In genomic region chr1:169889250-169889649, GRCm38 (mm10) we compare ENCODE assay signal across 25 mouse cellular contexts. TPM values are rescaled to one million over a fixed set of nuclear protein-coding genes. Genes with fewer than 3 reads are reported as not detected.
DNase-seq lines count a peak whose midpoint lies in the region; ATAC-seq and TF ChIP-seq lines count a peak whose summit lies in the region.
"Had no signal": no experiment of that assay in that cellular context is flagged by ENCODE, and none has a peak within 500 bp of the region (broad histone marks: within the 10 kb centered on the region; RNA-seq: fewer than 3 reads in every experiment).

No protein-coding gene starts in this region.

- no peaks in the 10 kb centered on the region for H3K27me3 ChIP-seq in lung, embryonic 14.5 days (ENCODE audit: insufficient read depth, low read length)
- no peaks in the 10 kb centered on the region for H3K27me3 ChIP-seq in lung, postnatal 0 days (replicated peaks; ENCODE audit: insufficient read depth, low read length)
- H3K27me3 ChIP-seq in C2C12 (ENCODE audit: control insufficient read depth, insufficient read depth, insufficient read length): no peaks in the 10 kb centered on the region

- no peak overlapping the region for H3K4me2 ChIP-seq in lung, embryonic 14.5 days
- no peak overlapping the region for H3K4me2 ChIP-seq in lung, postnatal 0 days (replicated peaks; ENCODE audit: low read depth, low read length)

- no peak for TF ChIP-seq EP300 in lung, postnatal 0 days (IDR thresholded peaks at IDR 0.05)

- TF ChIP-seq CTCF in lung, embryonic 14.5 days (IDR thresholded peaks at IDR 0.05; ENCODE audit: low read depth): no peak
- TF ChIP-seq CTCF in lung, postnatal 0 days (IDR thresholded peaks at IDR 0.05): no peak
- no peak for TF ChIP-seq CTCF in C2C12 (IDR thresholded peaks at IDR 0.05; ENCODE audit: control insufficient read depth, insufficient read depth, insufficient read length)

- DNase-seq in lung, embryonic 14.5 days: peak; percentile 61
- DNase-seq in lung, postnatal 4 days: no peak
- DNase-seq in lung, postnatal 0 days (ENCODE audit: low spot score): peak; percentile 6
- no peak for DNase-seq in lung, adult 18-20 months
- peak; percentile 40 for DNase-seq in NIH3T3 (ENCODE audit: low read depth)
- DNase-seq in kidney, postnatal 36 days: no peak
- DNase-seq: adrenal gland, adult 2 months; adrenal gland, adult 8-10 months; adrenal gland, postnatal 10 days; adrenal gland, postnatal 14 days; adrenal gland, postnatal 25 days; adrenal gland, postnatal 36 days; B cell, adult 2 months; cerebellum, adult 11 months; cerebellum, adult 11-12 months; cerebellum, adult 18-20 months; cerebellum, adult 2 months had no signal

- 67% methylated on average over 2 of the region's 2 CpGs for WGBS in lung, embryonic 14.5 days
- WGBS in lung, postnatal 0 days: 55% methylated on average over 2 of the region's 2 CpGs

- no peaks in the 10 kb centered on the region for H3K79me3 ChIP-seq in C2C12 (ENCODE audit: low read depth)

- H3K9me3 ChIP-seq in lung, embryonic 14.5 days (ENCODE audit: low read depth, low read length): no peaks in the 10 kb centered on the region
- no peaks in the 10 kb centered on the region for H3K9me3 ChIP-seq in lung, postnatal 0 days (ENCODE audit: low read length)
- H3K9me3 ChIP-seq: G1E had no signal

- no peak overlapping the region for H3K9ac ChIP-seq in lung, embryonic 14.5 days
- H3K9ac ChIP-seq in lung, postnatal 0 days (replicated peaks; ENCODE audit: low read depth): no peak overlapping the region

- H3K4me3 ChIP-seq in lung, embryonic 14.5 days (ENCODE audit: low read depth, low read length): no peak overlapping the region
- no peak overlapping the region for H3K4me3 ChIP-seq in lung, postnatal 0 days (ENCODE audit: low read depth, low read length)
- H3K4me3 ChIP-seq in C2C12 (ENCODE audit: insufficient read depth, poor library complexity, severe bottlenecking): no peak overlapping the region

- no peaks in the 10 kb centered on the region for H3K36me3 ChIP-seq in lung, embryonic 14.5 days (ENCODE audit: insufficient read depth)
- H3K36me3 ChIP-seq in lung, postnatal 0 days (ENCODE audit: insufficient read depth, low read length): no peaks in the 10 kb centered on the region
- no peaks in the 10 kb centered on the region for H3K36me3 ChIP-seq in C2C12 (ENCODE audit: control insufficient read depth, insufficient read depth)
- H3K36me3 ChIP-seq: G1E had no signal

- ATAC-seq in lung, embryonic 14.5 days (ENCODE audit: insufficient read depth): no peak
- ATAC-seq in lung, postnatal 0 days: no peak
- ATAC-seq in megakaryocyte-erythroid progenitor cell, adult 5-6 weeks (replicated peaks; ENCODE audit: low FRiP score, low TSS enrichment, poor library complexity, severe bottlenecking): no peak
- ATAC-seq: activated CD4-positive, CD25-positive, alpha-beta regulatory T cell, adult 4 months; CD4-positive, CD25-positive, alpha-beta regulatory T cell, adult 4 months; Patski had no signal

- H3K4me1 ChIP-seq in lung, embryonic 14.5 days (ENCODE audit: insufficient read depth): no peaks in the 10 kb centered on the region
- no peaks in the 10 kb centered on the region for H3K4me1 ChIP-seq in lung, postnatal 0 days (ENCODE audit: insufficient read depth, low read depth, low read length)

- no peak overlapping the region for H3ac ChIP-seq in C2C12 (ENCODE audit: control insufficient read depth, insufficient read length, low read depth)

- no peak overlapping the region for H3K27ac ChIP-seq in lung, embryonic 14.5 days (ENCODE audit: low read depth)
- no peak overlapping the region for H3K27ac ChIP-seq in lung, postnatal 0 days (ENCODE audit: low read length)

- H3K79me2 ChIP-seq in C2C12 (ENCODE audit: control insufficient read depth, insufficient read depth): no peaks in the 10 kb centered on the region

TF ChIP-seq in C2C12, 6 proteins besides CTCF, POLR2A, EP300 and RAD21:
- TF ChIP-seq CEBPB (IDR thresholded peaks at IDR 0.05; ENCODE audit: low read depth) (peak; percentile 61), USF1 (IDR thresholded peaks at IDR 0.05; ENCODE audit: low read depth) (no peak)

RNA-seq across cellular contexts. Expression of gene Ccdc190, which starts 39.2 kb away (rescaled TPM):
- polyA plus RNA-seq in lung, embryonic 14.5 days (2014; fragmentation: Nextera tagmentation; extraction: Ambion mirVana): 0.20 TPM in 1 of 2 replicates, not detected in the other
- polyA plus RNA-seq in lung, postnatal 0 days (2015; fragmentation: Nextera tagmentation; extraction: Ambion mirVana): 0.25 TPM in 1 of 2 replicates, not detected in the other
- not detected for polyA plus RNA-seq in C2C12 (2012; fragmentation: generic; extraction: Trizol)
- not detected in 2 replicates for total RNA-seq in megakaryocyte-erythroid progenitor cell, adult 5-6 weeks (2014; fragmentation: Nextera tagmentation)
- not detected in 2 replicates for total RNA-seq in megakaryocyte-erythroid progenitor cell, adult 5-6 weeks (2017)
- total RNA-seq: adrenal gland, postnatal 10 days; adrenal gland, postnatal 14 days; CH12.LX; G1E; MEL had no signal
- polyA plus RNA-seq: activated CD4-positive, CD25-positive, alpha-beta regulatory T cell, adult 4 months; adrenal gland, adult 2 months; CD4-positive, CD25-positive, alpha-beta regulatory T cell, adult 4 months; G1E had no signal

Comparison
In these comparisons a context has a peak if more than half of its experiments do, and no peak if none do; other contexts are left out.
1. DNase-seq: peak in lung, embryonic 14.5 days (single experiment), lung, postnatal 0 days (single experiment) and NIH3T3 (single experiment); none in lung, postnatal 4 days (0 of 2), lung, adult 18-20 months (0 of 2) and kidney, postnatal 36 days (0 of 2).